Mouse (Mus musculus) hematopoietic stem cell, adult 5-6 weeks (primary cell): ENCODE data around the gene Naa40. TPM values are rescaled to one million over a fixed set of nuclear protein-coding genes. Genes with fewer than 3 reads are reported as not detected.
A peak's percentile ranks its signal among the peaks of the same experiment; 100 is the strongest.

Experiments used
- ATAC-seq, 2 experiments: fragments of 125-278 bp in 1 of 2; replicated peaks in 1 of 2; 2 replicates each; pipeline ENCODE4 v1.8.0; 2016 to 2017; ENCODE audit warnings: inconsistent platforms in 2 of 2, mild to moderate bottlenecking in 2 of 2, moderate number of reproducible peaks in 2 of 2, low read depth in 1 of 2, moderate TSS enrichment in 1 of 2; ENCODE audit not compliant: low FRiP score in 2 of 2, poor library complexity in 2 of 2, severe bottlenecking in 2 of 2, insufficient read depth in 1 of 2, low TSS enrichment in 1 of 2
- total RNA-seq: library from RNA; stranded (forward); fragments of 172-1452, 232-1000 nt; gene quantifications from 2 replicates; pipeline ENCODE4 v1.2.3, GENCODE M21; 2017

Gene Naa40
- total RNA-seq, 1 experiment from 2014 or later: 43.1 TPM

GRCm38 (mm10) chr19:7197445-7197844, 43.5 kb downstream of the Naa40 start:
- no peak for ATAC-seq

- no peak for ATAC-seq
Measured at GRCm38 (mm10) chr19:7196741-7197270, 44.2 kb downstream of the Naa40 start.

GRCm38 (mm10) chr19:7195900-7196728, 44.9 kb downstream of the Naa40 start:
- ATAC-seq: peak in 1 of 2 experiments; percentile 24; a peak in 1 of 4 replicates

GRCm38 (mm10) chr19:7192561-7192967, 48.4 kb downstream of the Naa40 start:
- ATAC-seq: no peak

GRCm38 (mm10) chr19:7191639-7192038, 49.3 kb downstream of the Naa40 start:
- ATAC-seq: no peak

- ATAC-seq: no peak
Measured at GRCm38 (mm10) chr19:7190986-7191385, 50.0 kb downstream of the Naa40 start.

- no peak for ATAC-seq
Measured at GRCm38 (mm10) chr19:7189026-7189425, 52.0 kb downstream of the Naa40 start.

- no peak for ATAC-seq
Measured at GRCm38 (mm10) chr19:7187157-7187556, 53.8 kb downstream of the Naa40 start.

GRCm38 (mm10) chr19:7185715-7186291, 55.2 kb downstream of the Naa40 start:
- ATAC-seq: no peak

GRCm38 (mm10) chr19:7185059-7185458, 55.9 kb downstream of the Naa40 start:
- ATAC-seq: no peak

GRCm38 (mm10) chr19:7183419-7183818, 57.6 kb downstream of the Naa40 start:
- no peak for ATAC-seq

GRCm38 (mm10) chr19:7182273-7182949, 58.6 kb downstream of the Naa40 start:
- peak; percentile 43 to 79; a peak in 2 of 4 replicates for ATAC-seq

GRCm38 (mm10) chr19:7181496-7181895, 59.5 kb downstream of the Naa40 start:
- ATAC-seq: no peak

- ATAC-seq: no peak
Measured at GRCm38 (mm10) chr19:7180756-7181405, 60.1 kb downstream of the Naa40 start.

- no peak for ATAC-seq
Measured at GRCm38 (mm10) chr19:7178841-7179452, 62.0 kb downstream of the Naa40 start.

GRCm38 (mm10) chr19:7177804-7178511, 63.0 kb downstream of the Naa40 start:
- no peak for ATAC-seq
